Mouse (Mus musculus) myocyte (in vitro differentiated cells): ENCODE measurements around the gene Neu4. TPM values are rescaled to one million over a fixed set of nuclear protein-coding genes. Genes with fewer than 3 reads are reported as not detected.
"Not testable (repeated sequence)": the region's sequence is repeated elsewhere in the genome, so short reads cannot be mapped to it uniquely, and the experiment has no call there.

ENCODE experiments used
- H3K27me3 ChIP-seq: one replicate; pipeline ENCODE4 v1.6.1; 2011; ENCODE audit not compliant: control insufficient read depth, insufficient read depth, insufficient read length
- H3K36me3 ChIP-seq: one replicate; pipeline ENCODE4 v1.6.1; 2011; ENCODE audit not compliant: control insufficient read depth, insufficient read depth
- H3K4me2 ChIP-seq: one replicate; pipeline ENCODE4 v1.6.1; 2011; ENCODE audit warnings: low read depth, control low read depth
- H3K4me3 ChIP-seq: one replicate; pipeline ENCODE4 v1.5.1; 2011; ENCODE audit warnings: mild to moderate bottlenecking, control low read depth, moderate library complexity
- H3K79me2 ChIP-seq: one replicate; pipeline ENCODE4 v1.6.1; 2011; ENCODE audit not compliant: control insufficient read depth, insufficient read depth
- H3ac ChIP-seq: one replicate; pipeline ENCODE4 v1.6.1; 2011; ENCODE audit not compliant: control insufficient read depth, insufficient read length
- CEBPB ChIP-seq: IDR thresholded peaks from 2 replicates; pipeline ENCODE4 v1.6.1; 2011; ENCODE audit warnings: mild to moderate bottlenecking, moderate library complexity; ENCODE audit not compliant: poor library complexity, insufficient read depth, severe bottlenecking
- E2F4 ChIP-seq: IDR thresholded peaks from one replicate; pipeline ENCODE4 v1.6.1; 2011; ENCODE audit warnings: mild to moderate bottlenecking, control low read depth, moderate library complexity; ENCODE audit not compliant: insufficient read depth
- MAX ChIP-seq: IDR thresholded peaks from one replicate; pipeline ENCODE4 v1.6.1; 2011; ENCODE audit warnings: low read depth, mild to moderate bottlenecking, control low read depth
- MYOD1 ChIP-seq, 3 experiments: IDR thresholded peaks; one replicate each; pipeline ENCODE4 v1.6.1; 2011; ENCODE audit warnings: control low read depth in 2 of 3, low read depth in 2 of 3, mild to moderate bottlenecking in 2 of 3, moderate library complexity in 1 of 3; ENCODE audit not compliant: insufficient read length in 2 of 3, control insufficient read depth in 1 of 3
- MYOG ChIP-seq, 3 experiments: IDR thresholded peaks; one replicate each; pipeline ENCODE4 v1.6.1; 2011; ENCODE audit warnings: control low read depth in 2 of 3, low read depth in 2 of 3, mild to moderate bottlenecking in 2 of 3; ENCODE audit not compliant: insufficient read length in 2 of 3, control insufficient read depth in 1 of 3, insufficient read depth in 1 of 3
- POLR2A ChIP-seq: IDR thresholded peaks from one replicate; pipeline ENCODE4 v1.6.1; 2011; ENCODE audit warnings: low read depth, mild to moderate bottlenecking, control low read depth, moderate library complexity; ENCODE audit not compliant: insufficient read length
- POLR2AphosphoS2 ChIP-seq: IDR thresholded peaks from one replicate; pipeline ENCODE4 v1.6.1; 2011; ENCODE audit warnings: low read depth, control low read depth; ENCODE audit not compliant: insufficient read length
- REST ChIP-seq: IDR thresholded peaks from one replicate; pipeline ENCODE4 v1.6.1; 2011; ENCODE audit warnings: mild to moderate bottlenecking, control low read depth, moderate library complexity; ENCODE audit not compliant: insufficient read depth, insufficient read length
- SRF ChIP-seq: IDR thresholded peaks from one replicate; pipeline ENCODE4 v1.6.1; 2011; ENCODE audit warnings: low read depth; ENCODE audit not compliant: control insufficient read depth, insufficient read length
- TCF12 ChIP-seq: IDR thresholded peaks from one replicate; pipeline ENCODE4 v1.6.1; 2011; ENCODE audit warnings: mild to moderate bottlenecking, control low read depth; ENCODE audit not compliant: poor library complexity, insufficient read depth, severe bottlenecking
- TCF3 ChIP-seq: IDR thresholded peaks from one replicate; pipeline ENCODE4 v1.6.1; 2011; ENCODE audit warnings: low read depth, control low read depth; ENCODE audit not compliant: insufficient read length
- USF1 ChIP-seq: IDR thresholded peaks from one replicate; pipeline ENCODE4 v1.6.1; 2011; ENCODE audit warnings: low read depth, mild to moderate bottlenecking, control low read depth, moderate library complexity
- polyA plus RNA-seq: library from polyadenylated mRNA; unstranded; fragments of >200 nt; fragmentation: generic; extraction: Trizol; gene quantifications from one replicate; pipeline ENCODE4 v1.2.1, GENCODE M21; 2012; ENCODE audit warnings: missing spikeins

Gene Neu4
- polyA plus RNA-seq = not detected

GRCm38 (mm10) chr1:94020151-94020550 lies at the start of gene Neu4:
Gene Neu4, plus strand, starts transcription at chr1:94020451.
- H3K36me3 ChIP-seq = no peaks in the 10 kb centered on the region
- TF ChIP-seq MYOD1 (IDR thresholded peaks at IDR 0.05; ENCODE audit: control insufficient read depth in 1 of 3, insufficient read length in 2 of 3, low read depth in 2 of 3) = no peak
- no peak for TF ChIP-seq SRF
- no peak for TF ChIP-seq USF1
- no peak for TF ChIP-seq TCF12
- TF ChIP-seq E2F4 = no peak
- TF ChIP-seq POLR2A = no peak
- TF ChIP-seq MAX = no peak
- TF ChIP-seq TCF3 = no peak
- TF ChIP-seq POLR2AphosphoS2 = no peak
- no peaks in the 10 kb centered on the region for H3K79me2 ChIP-seq
- H3K4me3 ChIP-seq = no peak within 1 kb of the TSS
- H3K27me3 ChIP-seq = peaks cover 18% of the 10 kb centered on the region
- no peak within 1 kb of the TSS for H3K4me2 ChIP-seq
- H3ac ChIP-seq = no peak within 1 kb of the TSS

- not testable (repeated sequence) for H3K27me3 ChIP-seq, H3K36me3 ChIP-seq, H3K79me2 ChIP-seq, H3K4me2 ChIP-seq, H3K4me3 ChIP-seq, H3ac ChIP-seq
Measured at GRCm38 (mm10) chr1:93970797-93971196, 49.5 kb upstream of the Neu4 start.

GRCm38 (mm10) chr1:93975764-93976163 lies 44.5 kb upstream of the Neu4 start:
- H3K79me2 ChIP-seq, H3K4me2 ChIP-seq: not testable (repeated sequence)

GRCm38 (mm10) chr1:93978287-93978686 lies 42.0 kb upstream of the Neu4 start:
- H3K79me2 ChIP-seq, H3K4me3 ChIP-seq, H3ac ChIP-seq, H3K36me3 ChIP-seq, H3K27me3 ChIP-seq, H3K4me2 ChIP-seq: not testable (repeated sequence)

More at GRCm38 (mm10) chr1:93975764-93976163, 44.5 kb upstream of the Neu4 start:
- H3K27me3 ChIP-seq, H3K4me3 ChIP-seq, H3ac ChIP-seq, H3K36me3 ChIP-seq: not testable (repeated sequence)

- H3ac ChIP-seq, H3K27me3 ChIP-seq, H3K4me3 ChIP-seq, H3K79me2 ChIP-seq, H3K4me2 ChIP-seq, H3K36me3 ChIP-seq: not testable (repeated sequence)
Measured at GRCm38 (mm10) chr1:93980932-93981331, 39.3 kb upstream of the Neu4 start.

GRCm38 (mm10) chr1:93986167-93986566 lies 34.1 kb upstream of the Neu4 start:
- Histone ChIP-seq H3K36me3 (no peaks in the 10 kb centered on the region), H3K4me3 (no peak overlapping the region), H3K4me2 (no peak overlapping the region), H3ac (no peak overlapping the region), H3K27me3 (no peaks in the 10 kb centered on the region), H3K79me2 (no peaks in the 10 kb centered on the region)
- no peak for TF ChIP-seq REST
- no peak for TF ChIP-seq MYOG (IDR thresholded peaks at IDR 0.05; ENCODE audit: control insufficient read depth in 1 of 3, insufficient read depth in 1 of 3, insufficient read length in 2 of 3, low read depth in 2 of 3)
- TF ChIP-seq MAX = no peak
- TF ChIP-seq MYOD1 (IDR thresholded peaks at IDR 0.05; ENCODE audit: control insufficient read depth in 1 of 3, insufficient read length in 2 of 3, low read depth in 2 of 3) = no peak
- TF ChIP-seq POLR2A = no peak
- TF ChIP-seq TCF3 = no peak
- TF ChIP-seq CEBPB = no peak
- TF ChIP-seq E2F4 = no peak
- TF ChIP-seq SRF = no peak
- TF ChIP-seq TCF12 = no peak
- no peak for TF ChIP-seq USF1
- TF ChIP-seq POLR2AphosphoS2 = no peak

- no peaks in the 10 kb centered on the region for H3K36me3 ChIP-seq
- H3K79me2 ChIP-seq = no peaks in the 10 kb centered on the region
- H3K4me2 ChIP-seq = no peak overlapping the region
- no peaks in the 10 kb centered on the region for H3K27me3 ChIP-seq
- H3K4me3 ChIP-seq = no peak overlapping the region
- TF ChIP-seq CEBPB (no peak), USF1 (no peak), E2F4 (no peak), SRF (no peak), TCF12 (no peak), TCF3 (no peak), MYOD1 (IDR thresholded peaks at IDR 0.05; ENCODE audit: control insufficient read depth in 1 of 3, insufficient read length in 2 of 3, low read depth in 2 of 3) (no peak), REST (no peak), MYOG (IDR thresholded peaks at IDR 0.05; ENCODE audit: control insufficient read depth in 1 of 3, insufficient read depth in 1 of 3, insufficient read length in 2 of 3, low read depth in 2 of 3) (no peak), MAX (no peak), POLR2AphosphoS2 (no peak), POLR2A (no peak)
- H3ac ChIP-seq = no peak overlapping the region
Measured at GRCm38 (mm10) chr1:93988786-93989185, 31.5 kb upstream of the Neu4 start.

- H3ac ChIP-seq, H3K36me3 ChIP-seq, H3K27me3 ChIP-seq, H3K4me2 ChIP-seq, H3K4me3 ChIP-seq, H3K79me2 ChIP-seq: not testable (repeated sequence)
Measured at GRCm38 (mm10) chr1:93990209-93990608, 30.0 kb upstream of the Neu4 start, which contains the start of gene Gal3st2c. Gene Gal3st2c, plus strand, starts transcription at chr1:93990509.

- H3ac ChIP-seq, H3K4me3 ChIP-seq, H3K4me2 ChIP-seq: not testable (repeated sequence)
Measured at GRCm38 (mm10) chr1:93991068-93991467, 29.2 kb upstream of the Neu4 start.

More at GRCm38 (mm10) chr1:93991068-93991467, 29.2 kb upstream of the Neu4 start:
- H3K36me3 ChIP-seq, H3K79me2 ChIP-seq, H3K27me3 ChIP-seq: not testable (repeated sequence)
